Mouse (Mus musculus) liver, embryonic 14.5 days (tissue): ENCODE measurements around the gene Kansl1.

Experiments
- CTCF ChIP-seq: IDR thresholded peaks from 2 replicates; pipeline ENCODE4 v1.5.1; 2016; ENCODE audit warnings: antibody characterized with exemption, low read depth, control low read depth
- EP300 ChIP-seq: IDR thresholded peaks from 2 replicates; pipeline ENCODE4 v1.6.1; 2016; ENCODE audit warnings: antibody characterized with exemption, low read depth

DNA sequence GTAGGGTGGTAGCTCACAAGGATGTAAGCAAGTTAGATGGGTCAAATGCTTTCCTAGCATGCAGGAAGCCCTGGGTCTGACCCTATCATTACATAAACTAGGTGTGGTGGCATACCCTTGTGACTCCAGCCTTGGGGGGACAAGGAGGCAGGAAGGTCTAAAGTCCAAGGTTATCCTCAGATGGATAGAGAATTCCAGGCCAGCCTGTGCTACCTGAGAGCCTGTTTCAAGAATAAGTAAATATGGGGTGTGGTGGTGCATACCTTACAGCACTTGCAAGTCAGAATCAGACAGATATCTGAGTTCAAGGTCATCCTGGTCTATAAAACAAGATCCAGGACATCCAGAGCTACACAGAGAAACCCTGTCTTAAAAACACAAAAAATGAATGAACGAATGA lies 141.2 kb downstream of the Kansl1 start:
- TF ChIP-seq CTCF (no peak), EP300 (no peak)
